Mouse (Mus musculus) kidney, embryonic 16.5 days (tissue): ENCODE measurements around the gene Efcab3. TPM values are rescaled to one million over a fixed set of nuclear protein-coding genes. Genes with fewer than 3 reads are reported as not detected.
"Not testable (repeated sequence)": the region's sequence is repeated elsewhere in the genome, so short reads cannot be mapped to it uniquely, and the experiment has no call there.

Experiments used
- ATAC-seq: fragments of 200-750 bp; cut with Nextera tagmentation; 2 replicates; pipeline ENCODE4 v1.8.0; 2017; ENCODE audit warnings: moderate TSS enrichment; ENCODE audit not compliant: low FRiP score, low TSS enrichment
- H3K27ac ChIP-seq: fragments of 300-500 bp; sonication (generic); 2 replicates; pipeline ENCODE4 v1.5.1; 2014; ENCODE audit warnings: low read length
- H3K27me3 ChIP-seq: fragments of 300-500 bp; sonication (generic); 2 replicates; pipeline ENCODE4 v1.6.1; 2014; ENCODE audit warnings: low read length, control low read depth, mixed read lengths; ENCODE audit not compliant: insufficient read depth
- H3K36me3 ChIP-seq: fragments of 300-500 bp; sonication (generic); 2 replicates; pipeline ENCODE4 v1.6.1; 2014; ENCODE audit warnings: low read length, control low read depth, mixed read lengths; ENCODE audit not compliant: insufficient read depth
- H3K4me1 ChIP-seq: fragments of 300-500 bp; sonication (generic); 2 replicates; pipeline ENCODE4 v1.6.1; 2014; ENCODE audit warnings: low read length, control low read depth, mixed read lengths; ENCODE audit not compliant: insufficient read depth
- H3K4me2 ChIP-seq: fragments of 300-500 bp; sonication (generic); replicated peaks from 2 replicates; pipeline ENCODE4 v1.6.1; 2014; ENCODE audit warnings: low read depth, low read length
- H3K4me3 ChIP-seq: fragments of 300-500 bp; sonication (generic); 2 replicates; pipeline ENCODE4 v1.5.1; 2014; ENCODE audit warnings: mild to moderate bottlenecking, low read length
- H3K9ac ChIP-seq: fragments of 300-500 bp; sonication (generic); replicated peaks from 2 replicates; pipeline ENCODE4 v1.6.1; 2014; ENCODE audit warnings: low read length
- H3K9me3 ChIP-seq: fragments of 300-500 bp; sonication (generic); 2 replicates; pipeline ENCODE4 v1.6.1; 2016; ENCODE audit warnings: low read length, control low read depth
- WGBS: fragments of 180-500 bp; shearing (Covaris S2); extraction: QIAGEN DNeasy Blood & Tissue Kit; methylation state at CpG from one replicate; pipeline ENCODE4 v1.1.7; 2014; 5-methylcytosine and 5-hydroxymethylcytosine counted together
- polyA plus RNA-seq: library from polyadenylated mRNA; unstranded; fragments of >200 nt; fragmentation: Nextera tagmentation; extraction: Ambion mirVana; gene quantifications from 2 replicates; pipeline ENCODE4 v1.2.1, GENCODE M21; 2015

Gene Efcab3
- 0.23 TPM in 1 of 2 replicates, not detected in the other for polyA plus RNA-seq

GRCm38 (mm10) chr11:105063292-105063691, at the start of gene Efcab3:
TSS of gene Efcab3 (plus strand) at chr11:105063592.
- Histone ChIP-seq H3K36me3 (no peaks in the 10 kb centered on the region), H3K4me1 (no peaks in the 10 kb centered on the region), H3K9me3 (0 out of 2 replicates have a peak, but pooled peaks cover 5% of the 10 kb centered on the region), H3K27me3 (no peaks in the 10 kb centered on the region), H3K9ac (no peak within 1 kb of the TSS), H3K4me2 (no peak within 1 kb of the TSS), H3K27ac (no peak within 1 kb of the TSS), H3K4me3 (no peak within 1 kb of the TSS)
- WGBS, result 95% methylated on average over 5 of the region's 5 CpGs
- no peak for ATAC-seq

- Histone ChIP-seq H3K27ac (no peak overlapping the region), H3K9me3 (no peaks in the 10 kb centered on the region), H3K27me3 (no peaks in the 10 kb centered on the region), H3K4me1 (no peaks in the 10 kb centered on the region), H3K36me3 (no peaks in the 10 kb centered on the region), H3K4me2 (no peak overlapping the region), H3K4me3 (no peak overlapping the region), H3K9ac (no peak overlapping the region)
- WGBS, result 72% methylated on average over 7 of the region's 7 CpGs
- ATAC-seq, result no peak
These were observed 42.3 kb upstream of the Efcab3 start for GRCm38 (mm10) chr11:105021071-105021470.

GRCm38 (mm10) chr11:105028744-105029348, 34.5 kb upstream of the Efcab3 start:
- Histone ChIP-seq H3K27ac (no peak overlapping the region), H3K4me2 (no peak overlapping the region), H3K36me3 (no peaks in the 10 kb centered on the region), H3K4me3 (no peak overlapping the region), H3K9me3 (no peaks in the 10 kb centered on the region), H3K4me1 (no peaks in the 10 kb centered on the region), H3K9ac (no peak overlapping the region), H3K27me3 (no peaks in the 10 kb centered on the region)
- 26% methylated on average over 6 of the region's 6 CpGs for WGBS
- ATAC-seq, result no peak

- ATAC-seq, result no peak
- H3K4me2 ChIP-seq, result no peak overlapping the region
- H3K9me3 ChIP-seq, result no peaks in the 10 kb centered on the region
- H3K4me3 ChIP-seq, result no peak overlapping the region
- H3K9ac ChIP-seq, result no peak overlapping the region
- H3K4me1 ChIP-seq, result no peaks in the 10 kb centered on the region
- H3K27me3 ChIP-seq, result no peaks in the 10 kb centered on the region
- H3K36me3 ChIP-seq, result no peaks in the 10 kb centered on the region
- WGBS, result 80% methylated on average over 8 of the region's 8 CpGs
- H3K27ac ChIP-seq, result no peak overlapping the region
These were observed 33.9 kb upstream of the Efcab3 start for GRCm38 (mm10) chr11:105029525-105029924.

- no peaks in the 10 kb centered on the region for H3K9me3 ChIP-seq
- H3K27me3 ChIP-seq, result no peaks in the 10 kb centered on the region
- ATAC-seq, result no peak
- no peak overlapping the region for H3K27ac ChIP-seq
- no peaks in the 10 kb centered on the region for H3K36me3 ChIP-seq
- 83% methylated on average over 6 of the region's 6 CpGs for WGBS
- H3K4me1 ChIP-seq, result no peaks in the 10 kb centered on the region
- H3K9ac ChIP-seq, result no peak overlapping the region
- H3K4me3 ChIP-seq, result no peak overlapping the region
- no peak overlapping the region for H3K4me2 ChIP-seq
These were observed 33.2 kb upstream of the Efcab3 start for GRCm38 (mm10) chr11:105030229-105030628.

- WGBS, result 77% methylated on average over 2 of the region's 2 CpGs
These were observed 32.3 kb upstream of the Efcab3 start for GRCm38 (mm10) chr11:105031103-105031502.

GRCm38 (mm10) chr11:105035081-105035480, 28.3 kb upstream of the Efcab3 start:
- H3K36me3 ChIP-seq, result no peaks in the 10 kb centered on the region
- no peak overlapping the region for H3K4me3 ChIP-seq
- no peak for ATAC-seq
- H3K9me3 ChIP-seq, result no peaks in the 10 kb centered on the region
- H3K27ac ChIP-seq, result no peak overlapping the region
- H3K4me2 ChIP-seq, result no peak overlapping the region
- H3K4me1 ChIP-seq, result no peaks in the 10 kb centered on the region
- WGBS, result 80% methylated on average over 1 of the region's 1 CpGs
- no peaks in the 10 kb centered on the region for H3K27me3 ChIP-seq
- no peak overlapping the region for H3K9ac ChIP-seq

More at GRCm38 (mm10) chr11:105031103-105031502, 32.3 kb upstream of the Efcab3 start:
- no peaks in the 10 kb centered on the region for H3K4me1 ChIP-seq
- H3K9ac ChIP-seq, result no peak overlapping the region
- no peak overlapping the region for H3K4me2 ChIP-seq
- no peaks in the 10 kb centered on the region for H3K9me3 ChIP-seq
- no peaks in the 10 kb centered on the region for H3K36me3 ChIP-seq
- no peak overlapping the region for H3K4me3 ChIP-seq
- H3K27me3 ChIP-seq, result no peaks in the 10 kb centered on the region
- H3K27ac ChIP-seq, result no peak overlapping the region
- ATAC-seq, result no peak

GRCm38 (mm10) chr11:105112448-105112847, 49.1 kb downstream of the Efcab3 start:
- H3K27ac ChIP-seq, H3K9ac ChIP-seq, ATAC-seq: not testable (repeated sequence)

GRCm38 (mm10) chr11:105117814-105118213, 54.4 kb downstream of the Efcab3 start:
- H3K9ac ChIP-seq, result no peak overlapping the region
- WGBS, result 85% methylated on average over 7 of the region's 7 CpGs
- no peaks in the 10 kb centered on the region for H3K36me3 ChIP-seq
- no peaks in the 10 kb centered on the region for H3K9me3 ChIP-seq
- H3K4me2 ChIP-seq, result no peak overlapping the region
- H3K4me3 ChIP-seq, result no peak overlapping the region
- no peak for ATAC-seq
- H3K27ac ChIP-seq, result no peak overlapping the region
- H3K4me1 ChIP-seq, result no peaks in the 10 kb centered on the region
- H3K27me3 ChIP-seq, result no peaks in the 10 kb centered on the region

More at GRCm38 (mm10) chr11:105112448-105112847, 49.1 kb downstream of the Efcab3 start:
- H3K4me3 ChIP-seq, H3K4me1 ChIP-seq, H3K36me3 ChIP-seq, H3K9me3 ChIP-seq, H3K27me3 ChIP-seq, H3K4me2 ChIP-seq: not testable (repeated sequence)
- 73% methylated on average over 16 of the region's 22 CpGs for WGBS

- Histone ChIP-seq H3K4me2 (no peak overlapping the region), H3K4me1 (0 out of 2 replicates have a peak, but pooled peaks cover 3% of the 10 kb centered on the region), H3K9ac (no peak overlapping the region; the same call in 1 of the 2 replicates), H3K9me3 (0 out of 2 replicates have a peak, but pooled peaks cover 2% of the 10 kb centered on the region), H3K27me3 (no peaks in the 10 kb centered on the region), H3K4me3 (no peak overlapping the region), H3K36me3 (no peaks in the 10 kb centered on the region), H3K27ac (no peak overlapping the region)
- no peak for ATAC-seq
- WGBS, result 22% methylated on average over 4 of the region's 4 CpGs
These were observed 57.2 kb downstream of the Efcab3 start for GRCm38 (mm10) chr11:105120551-105121061.
